Mouse (Mus musculus) CH12.LX (cell line): ENCODE measurements at regions not wholly inside any gene's neighbourhood (a gene's known extent, or its start where the extent isn't known, plus 50 kb on each side); places are given as distances from the start of the nearest gene placed in this dataset.

Experiments
- CTCF ChIP-seq, 2 experiments: IDR thresholded peaks in 1 of 2; conservative IDR thresholded peaks in 1 of 2; 2 replicates each; pipeline ENCODE4 v1.5.1; 2011 to 2012; ENCODE audit warnings: low read depth in 2 of 2, low read length in 2 of 2, improper control_type of control experiment in 1 of 2, inconsistent platforms in 1 of 2, mild to moderate bottlenecking in 1 of 2, moderate library complexity in 1 of 2
- MEF2A ChIP-seq: IDR thresholded peaks from 2 replicates; pipeline ENCODE4 v1.6.1; 2014; ENCODE audit warnings: low read depth, mild to moderate bottlenecking, inconsistent platforms, low read length, improper control_type of control experiment, borderline replicate concordance
- NRF1 ChIP-seq: IDR thresholded peaks from 2 replicates; pipeline ENCODE4 v1.6.1; 2014; ENCODE audit warnings: low read depth, mild to moderate bottlenecking, inconsistent platforms, low read length, improper control_type of control experiment, moderate library complexity
- UBTF ChIP-seq: IDR thresholded peaks from 2 replicates; pipeline ENCODE4 v1.6.1; 2012; ENCODE audit warnings: low read depth, mild to moderate bottlenecking, inconsistent platforms, low read length, improper control_type of control experiment, moderate library complexity
- USF1 ChIP-seq: IDR thresholded peaks from 2 replicates; pipeline ENCODE4 v1.6.1; 2014; ENCODE audit warnings: low read depth, mild to moderate bottlenecking, inconsistent platforms, low read length, improper control_type of control experiment
- USF2 ChIP-seq: conservative IDR thresholded peaks from 2 replicates; pipeline ENCODE4 v1.6.1; 2011; ENCODE audit warnings: low read depth, low read length, improper control_type of control experiment

DNA sequence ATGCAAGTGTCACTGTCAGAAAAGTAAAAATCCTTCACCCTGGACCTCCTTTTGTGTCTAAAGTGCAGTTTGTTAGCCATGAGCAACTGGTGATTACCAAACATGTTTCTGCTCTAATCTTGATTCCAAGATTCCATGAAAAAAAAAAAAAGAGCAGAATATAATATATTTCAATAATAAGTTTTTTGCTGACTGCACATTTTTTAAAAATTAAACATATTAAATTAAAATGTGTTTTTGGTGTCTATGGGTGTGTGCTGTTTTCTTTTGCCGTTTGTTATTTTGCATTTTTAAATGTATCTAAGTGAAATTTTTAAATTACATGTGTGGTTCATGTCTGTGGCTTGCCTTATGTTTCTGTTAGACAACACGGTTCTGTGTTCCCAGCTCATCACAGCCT lies 171.8 kb upstream of the Tll1 start:
- TF ChIP-seq CTCF (conservative IDR thresholded peaks at IDR 0.05 in 1 of 2, IDR thresholded peaks at IDR 0.05 in 1 of 2; ENCODE audit: low read depth in 2 of 2, low read length in 2 of 2) (no peak), UBTF (no peak), MEF2A (no peak), NRF1 (no peak), USF2 (no peak), USF1 (no peak)
